Mouse (Mus musculus) right cerebral cortex, postnatal 4 days (tissue): ENCODE measurements around the gene Eipr1.

ENCODE experiments used
- DNase-seq: peaks from one replicate; pipeline ENCODE4 v3.0.0-alpha.2; 2022

The Eipr1 gene

GRCm38 (mm10) chr12:28830471-28830870, 78.9 kb downstream of the Eipr1 start:
- DNase-seq: no peak

- DNase-seq: no peak
These were observed 79.6 kb downstream of the Eipr1 start for GRCm38 (mm10) chr12:28831066-28831733.

GRCm38 (mm10) chr12:28834266-28834665, 82.7 kb downstream of the Eipr1 start:
- DNase-seq: no peak

- DNase-seq: no peak
These were observed 84.1 kb downstream of the Eipr1 start for GRCm38 (mm10) chr12:28835683-28836082.

GRCm38 (mm10) chr12:28838268-28838667, 86.7 kb downstream of the Eipr1 start:
- DNase-seq: no peak

GRCm38 (mm10) chr12:28838971-28839370, 87.4 kb downstream of the Eipr1 start:
- DNase-seq: no peak

GRCm38 (mm10) chr12:28841179-28841698, 89.6 kb downstream of the Eipr1 start:
- no peak for DNase-seq

GRCm38 (mm10) chr12:28845811-28846210, 94.2 kb downstream of the Eipr1 start:
- DNase-seq: no peak

GRCm38 (mm10) chr12:28847401-28847800, 95.8 kb downstream of the Eipr1 start:
- DNase-seq: no peak

- DNase-seq: no peak
These were observed 97.4 kb downstream of the Eipr1 start for GRCm38 (mm10) chr12:28848726-28849612.

- DNase-seq: no peak
These were observed 108.1 kb downstream of the Eipr1 start for GRCm38 (mm10) chr12:28859495-28860263.

GRCm38 (mm10) chr12:28860264-28860560, 108.6 kb downstream of the Eipr1 start:
- DNase-seq: no peak

- DNase-seq: no peak
These were observed 111.7 kb downstream of the Eipr1 start for GRCm38 (mm10) chr12:28863260-28863659.

GRCm38 (mm10) chr12:28866121-28866520, 114.5 kb downstream of the Eipr1 start:
- DNase-seq: no peak

GRCm38 (mm10) chr12:28868794-28869193, 117.2 kb downstream of the Eipr1 start:
- DNase-seq: no peak

GRCm38 (mm10) chr12:28872271-28872670, 120.7 kb downstream of the Eipr1 start:
- DNase-seq: no peak

- DNase-seq: peak; percentile 48
These were observed 123.2 kb downstream of the Eipr1 start for GRCm38 (mm10) chr12:28874781-28875251.

GRCm38 (mm10) chr12:28875471-28875870, 123.9 kb downstream of the Eipr1 start:
- DNase-seq: no peak

GRCm38 (mm10) chr12:28880471-28880870, 128.9 kb downstream of the Eipr1 start:
- DNase-seq: no peak

- no peak for DNase-seq
These were observed 136.1 kb downstream of the Eipr1 start for GRCm38 (mm10) chr12:28887712-28888111.

- DNase-seq: no peak
These were observed 137.6 kb downstream of the Eipr1 start for GRCm38 (mm10) chr12:28889068-28889674.

- no peak for DNase-seq
These were observed 139.9 kb downstream of the Eipr1 start for GRCm38 (mm10) chr12:28891523-28891922.

- DNase-seq: no peak
These were observed 145.0 kb downstream of the Eipr1 start for GRCm38 (mm10) chr12:28896577-28896976.
